Mouse (Mus musculus) liver, adult 2 months (tissue): ENCODE measurements around the gene Ccdc62.

ENCODE experiments used
- CTCF ChIP-seq: fragments of 200-500 bp; IDR thresholded peaks from 2 replicates; pipeline ENCODE4 v1.5.1; 2011; ENCODE audit warnings: low read depth, low read length, control low read depth
- POLR2A ChIP-seq: fragments of 200-500 bp; IDR thresholded peaks from 2 replicates; pipeline ENCODE4 v1.6.1; 2011; ENCODE audit warnings: low read length, control low read depth; ENCODE audit not compliant: insufficient read depth; ENCODE audit errors: extremely low read depth

DNA sequence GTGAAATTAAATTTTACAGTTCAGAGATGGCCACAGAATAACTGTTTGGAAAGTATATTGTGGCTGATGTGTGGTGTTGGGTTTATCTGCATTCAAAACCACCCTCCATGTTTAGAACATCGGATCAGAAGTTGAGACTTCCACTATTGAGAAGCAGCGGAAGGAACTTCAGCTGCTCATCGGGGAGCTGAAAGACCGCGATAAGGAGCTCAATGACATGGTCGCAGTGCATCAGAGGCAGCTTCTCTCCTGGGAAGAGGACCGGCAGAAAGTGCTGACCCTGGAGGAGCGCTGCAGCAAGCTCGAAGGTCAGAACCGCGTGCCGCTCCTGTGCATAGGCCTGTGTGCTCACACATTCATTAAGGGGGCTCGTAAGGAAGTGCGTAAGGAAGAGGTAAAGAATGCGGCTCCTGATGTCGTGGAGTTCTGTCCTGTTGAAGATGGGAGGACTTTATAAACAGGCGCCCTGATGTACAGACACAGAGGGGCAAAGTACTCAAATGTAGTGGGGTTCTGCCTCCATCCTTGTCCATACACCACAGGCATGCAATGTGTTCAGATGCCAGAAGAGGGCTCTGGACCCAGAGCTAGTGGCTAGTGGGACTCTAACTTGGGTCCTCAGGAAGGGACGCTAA, 3.6 kb downstream of the Ccdc62 start:
- peak; percentile 40; the same call in 1 of the 2 replicates for TF ChIP-seq CTCF
- no peak for TF ChIP-seq POLR2A
